Mouse (Mus musculus) urinary bladder, postnatal 36 days (tissue): ENCODE data around the gene Tbl3.
A peak's percentile ranks its signal among the peaks of the same experiment; 100 is the strongest.

Experiments used
- DNase-seq, 2 experiments: peaks; one replicate each; pipeline ENCODE4 v3.0.0; 2022; ENCODE audit warnings: low spot score in 2 of 2, mixed read lengths in 1 of 2

Tbl3 gene

DNA sequence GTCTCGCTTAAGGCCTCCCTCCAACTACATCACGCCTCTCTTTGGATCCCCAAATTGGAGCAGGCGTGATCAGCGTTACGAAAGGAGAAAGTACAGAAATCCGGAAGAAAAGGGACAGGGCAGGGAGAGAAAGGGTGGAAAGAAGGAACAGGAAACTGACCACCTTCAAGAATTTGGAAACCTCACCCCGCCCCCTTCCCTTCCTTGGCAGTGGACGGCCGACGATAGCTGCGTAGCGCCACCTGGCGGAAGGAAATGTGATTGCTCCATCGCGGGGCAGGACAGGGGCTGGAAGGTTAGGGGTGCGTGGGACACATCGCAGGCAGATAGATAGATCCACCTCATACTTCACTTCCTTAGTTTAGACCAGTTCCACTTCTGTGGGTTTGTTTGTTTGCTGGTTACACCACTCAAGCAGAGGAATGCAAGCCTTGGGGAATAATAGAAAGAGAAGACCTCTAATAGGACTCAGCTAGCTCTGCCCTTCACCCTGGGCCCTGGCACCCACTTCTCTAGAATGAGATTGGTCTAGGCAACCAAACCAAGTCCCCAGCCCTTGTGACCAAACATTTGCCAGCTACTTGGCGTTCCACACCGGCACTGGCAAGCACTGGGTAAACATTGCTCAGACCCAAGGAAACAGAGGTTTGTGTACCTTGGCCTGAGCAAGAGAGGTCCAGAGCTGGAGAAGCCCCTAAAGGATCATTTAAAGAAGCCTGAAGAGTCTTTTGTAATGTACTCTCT lies 53.3 kb downstream of the Tbl3 start:
- peak; percentile 67 to 73 for DNase-seq

DNA sequence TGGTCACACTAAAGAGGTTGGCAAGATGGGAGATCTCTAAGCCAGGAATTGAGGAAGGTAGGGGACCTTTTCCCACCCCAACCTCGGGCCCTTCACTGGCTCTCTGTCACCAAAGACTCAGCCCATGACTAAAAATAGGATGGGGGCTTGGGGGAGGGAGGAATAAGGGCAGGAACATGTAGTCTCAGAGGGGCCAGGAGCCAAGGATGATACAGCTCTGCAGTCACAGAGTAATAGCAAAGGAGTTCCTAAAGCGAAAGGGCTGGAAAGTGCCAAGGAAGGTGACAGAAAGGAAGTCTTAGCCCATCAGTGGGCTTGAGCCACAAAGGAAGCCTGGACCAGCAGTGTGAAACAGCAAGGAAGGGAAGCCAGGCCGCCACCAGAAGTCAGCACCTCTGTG lies 55.6 kb downstream of the Tbl3 start:
- no peak for DNase-seq

DNA sequence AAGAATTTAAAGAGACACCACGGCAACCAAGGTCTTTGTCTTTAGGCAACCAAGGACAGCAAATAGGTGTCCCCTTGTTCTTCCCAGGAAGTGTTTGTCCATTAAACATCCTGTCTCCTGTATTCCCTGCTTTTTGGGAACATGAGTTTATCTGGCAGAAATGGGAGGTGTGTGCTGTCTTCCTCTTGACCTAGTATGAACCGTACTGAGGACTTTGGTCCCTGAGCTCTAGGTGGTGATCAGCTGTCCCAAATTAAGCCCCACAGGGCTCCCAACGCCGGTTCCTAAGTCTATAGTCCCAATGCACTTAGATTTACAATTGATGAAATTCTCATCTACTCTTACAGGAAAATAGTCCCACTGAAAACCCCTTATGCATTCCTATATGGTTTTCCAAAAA lies 56.7 kb downstream of the Tbl3 start:
- DNase-seq = no peak

DNA sequence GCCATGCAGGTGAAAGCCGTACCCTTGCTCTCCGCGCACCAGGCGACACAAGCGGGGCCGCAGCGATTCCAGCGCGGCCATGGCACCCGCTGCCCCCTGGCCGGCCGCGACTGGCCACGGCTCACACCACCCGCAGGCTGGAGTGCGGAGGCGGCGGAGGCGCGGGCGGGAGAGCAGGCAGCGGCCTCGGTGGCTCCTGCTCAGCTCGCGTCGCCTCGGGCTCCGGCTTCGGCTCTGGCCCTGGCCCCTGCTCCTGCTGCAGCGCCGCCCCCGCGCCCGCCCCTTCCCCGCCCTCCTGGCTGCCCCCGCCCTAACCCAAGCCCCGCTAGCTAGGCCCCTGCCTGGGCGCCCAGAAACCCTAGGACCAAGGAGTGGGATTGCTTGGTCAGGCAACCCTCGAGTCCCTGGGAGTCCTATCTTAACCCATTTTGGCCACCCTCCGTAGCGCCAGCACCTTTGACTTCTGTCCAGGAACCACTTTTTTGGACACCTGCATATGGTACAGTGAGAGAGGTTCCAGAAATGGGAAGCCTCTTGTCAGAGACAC lies 57.3 kb downstream of the Tbl3 start, which contains the start of gene Slc9a3r2:
Slc9a3r2 (minus strand) TSS at position 258 of the 547 bp plus-strand sequence.
- peak; percentile 51 to 54 for DNase-seq

DNA sequence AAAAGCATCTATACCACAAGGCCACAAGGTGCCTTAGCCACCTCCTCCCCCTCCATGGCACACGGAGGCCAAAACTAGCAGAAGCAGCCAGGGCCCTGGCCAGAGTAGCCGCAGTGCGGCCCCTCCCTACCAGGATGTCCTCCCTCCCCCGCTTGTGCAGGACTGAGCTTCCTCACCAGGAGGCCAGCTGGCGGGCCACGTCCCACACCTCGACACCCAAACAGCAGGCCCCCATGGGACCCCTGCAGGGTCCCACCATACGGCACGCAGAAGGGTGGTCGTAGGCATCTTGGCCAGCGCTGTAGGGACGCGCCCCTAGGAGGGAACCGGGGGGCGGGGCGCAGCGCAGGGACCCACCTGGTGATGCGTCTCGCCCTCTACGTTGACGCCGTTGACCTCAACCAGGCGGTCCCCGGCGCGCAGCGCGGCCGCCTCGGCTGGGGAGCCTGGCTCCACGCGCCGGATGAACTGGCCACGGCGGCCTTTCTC lies 57.8 kb downstream of the Tbl3 start:
- DNase-seq = peak; percentile 48 to 50

DNA sequence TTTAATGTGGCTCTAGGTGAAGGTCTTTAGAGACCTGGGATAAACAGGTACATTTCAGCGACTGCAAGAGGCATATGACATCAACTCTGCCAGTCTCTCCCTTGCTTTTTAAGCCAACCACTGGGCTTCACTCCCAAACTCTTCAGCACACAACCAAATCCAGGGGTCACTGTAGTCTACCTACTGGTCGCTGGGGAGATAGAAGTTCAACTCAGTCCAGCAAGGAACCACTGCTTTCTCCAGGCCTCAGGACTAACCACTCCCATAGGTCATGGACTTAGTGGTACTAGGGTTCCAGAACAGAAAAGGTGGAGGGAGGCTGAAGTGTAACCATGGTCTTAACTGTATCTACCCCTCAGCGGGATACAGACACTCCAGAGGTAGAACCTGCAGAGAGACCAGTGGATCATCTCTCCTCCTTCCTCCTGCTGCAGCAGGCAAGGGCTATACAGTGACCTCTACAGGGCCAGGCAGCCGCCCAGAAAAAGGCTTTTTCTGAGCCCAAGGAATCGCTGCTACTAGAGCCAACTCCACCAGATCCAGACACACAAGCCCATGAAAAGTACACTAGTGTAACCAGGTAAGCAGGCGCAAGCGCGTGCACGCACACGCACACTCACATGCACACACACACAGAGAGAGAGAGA lies 58.6 kb downstream of the Tbl3 start:
- no peak for DNase-seq
